Mouse (Mus musculus) limb, embryonic 10.5 days (tissue): ENCODE measurements around the gene Mroh2a. TPM values are rescaled to one million over a fixed set of nuclear protein-coding genes. Genes with fewer than 3 reads are reported as not detected.

ENCODE experiments used
- DNase-seq: peaks from one replicate; pipeline ENCODE4 v3.0.0-alpha.2; 2017; ENCODE audit warnings: low spot score
- H3K27ac ChIP-seq: fragments of 300-500 bp; sonication (generic); 2 replicates; pipeline ENCODE4 v1.5.1; 2016; ENCODE audit warnings: mild to moderate bottlenecking
- H3K27me3 ChIP-seq: fragments of 300-500 bp; sonication (generic); 2 replicates; pipeline ENCODE4 v1.6.1; 2016; ENCODE audit warnings: low read depth, mild to moderate bottlenecking; ENCODE audit not compliant: poor library complexity, severe bottlenecking
- H3K36me3 ChIP-seq: fragments of 300-500 bp; sonication (generic); 2 replicates; pipeline ENCODE4 v1.6.1; 2016; ENCODE audit warnings: mild to moderate bottlenecking, moderate library complexity
- H3K4me1 ChIP-seq: fragments of 300-500 bp; sonication (generic); 2 replicates; pipeline ENCODE4 v1.6.1; 2016
- H3K4me3 ChIP-seq: fragments of 300-500 bp; sonication (generic); 2 replicates; pipeline ENCODE4 v1.5.1; 2016; ENCODE audit warnings: mild to moderate bottlenecking, moderate library complexity
- H3K9me3 ChIP-seq: fragments of 300-500 bp; sonication (generic); replicated peaks from 2 replicates; pipeline ENCODE4 v1.6.1; 2016; ENCODE audit warnings: mild to moderate bottlenecking
- WGBS: fragments of 180-500 bp; shearing (Covaris S2); methylation state at CpG from one replicate; pipeline ENCODE4 v1.1.7; 2016; 5-methylcytosine and 5-hydroxymethylcytosine counted together
- polyA plus RNA-seq: library from polyadenylated mRNA; unstranded; fragments of >200 nt; fragmentation: Nextera tagmentation; extraction: Ambion mirVana; gene quantifications from 2 replicates; pipeline ENCODE4 v1.2.1, GENCODE M21; 2016

The Mroh2a gene
- 1.2 and 1.3 TPM in 2 replicates for polyA plus RNA-seq

DNA sequence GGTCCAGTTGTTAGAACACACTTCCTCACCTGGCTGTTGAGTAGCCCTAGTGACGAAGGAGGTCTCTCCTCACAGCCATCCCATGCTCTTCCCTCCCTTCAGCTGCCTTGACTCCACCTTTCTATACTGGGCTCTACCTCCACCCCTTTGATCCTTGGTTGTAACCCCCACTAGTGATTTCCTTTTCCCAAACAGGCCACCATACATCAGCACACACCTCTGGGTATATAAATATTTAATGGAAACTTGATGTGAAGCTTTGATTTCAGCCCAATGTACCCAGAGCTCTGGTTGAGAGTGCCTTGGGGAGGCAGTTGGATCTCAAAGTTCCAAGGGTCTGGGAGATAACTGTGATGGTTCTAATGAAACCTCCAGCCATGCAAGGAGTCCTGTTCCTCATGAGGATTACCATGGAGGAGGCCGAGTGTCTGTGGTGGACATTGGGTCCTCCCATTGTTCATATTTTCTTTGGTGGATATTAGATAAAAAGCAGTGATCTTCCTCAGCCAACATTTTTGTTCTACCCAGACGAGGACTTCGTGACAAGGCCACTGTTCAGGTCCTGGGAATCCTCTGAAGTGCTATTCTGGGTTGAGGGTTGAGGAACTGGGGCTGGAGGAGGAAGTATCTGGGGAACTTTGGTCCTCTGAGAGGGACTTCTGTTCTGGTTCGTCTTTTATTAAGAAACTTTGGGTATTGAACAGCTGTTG lies at the start of gene Mroh2a:
Mroh2a (plus strand) TSS at position 317 of the 710 bp plus-strand sequence.
- Histone ChIP-seq H3K9me3 (peaks cover 63% of the 10 kb centered on the region), H3K27ac (no peak within 1 kb of the TSS), H3K4me1 (no peaks in the 10 kb centered on the region), H3K4me3 (no peak within 1 kb of the TSS), H3K36me3 (no peaks in the 10 kb centered on the region), H3K27me3 (no peaks in the 10 kb centered on the region)
- 60% methylated on average over 5 of the region's 5 CpGs for WGBS
- peak; percentile 30 for DNase-seq

DNA sequence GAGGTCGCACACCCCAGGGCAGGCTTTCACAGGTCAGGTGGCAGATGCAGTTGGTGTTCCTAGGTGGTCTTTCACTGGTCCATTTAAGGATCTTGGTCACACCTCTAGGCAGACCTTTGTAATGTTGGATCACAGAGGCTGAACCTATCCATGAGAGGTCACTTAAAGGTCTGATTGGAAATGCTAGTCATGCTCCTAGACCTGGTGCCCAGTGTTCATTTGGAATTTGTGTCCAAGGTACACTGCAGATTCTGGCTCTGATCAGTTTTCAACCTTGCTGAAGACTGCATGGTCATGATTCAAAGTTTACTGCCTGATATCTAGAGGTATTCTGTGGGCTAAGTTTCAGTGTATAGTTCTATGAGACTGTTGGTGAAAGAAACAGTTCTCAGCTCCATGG lies 47.1 kb upstream of the Mroh2a start:
- peaks cover 9% of the 10 kb centered on the region for H3K9me3 ChIP-seq
- no peaks in the 10 kb centered on the region for H3K4me1 ChIP-seq
- no peak for DNase-seq
- no peaks in the 10 kb centered on the region for H3K36me3 ChIP-seq
- no peak overlapping the region for H3K4me3 ChIP-seq
- no peaks in the 10 kb centered on the region for H3K27me3 ChIP-seq
- no peak overlapping the region for H3K27ac ChIP-seq
- WGBS, result 89% methylated on average over 1 of the region's 1 CpGs

DNA sequence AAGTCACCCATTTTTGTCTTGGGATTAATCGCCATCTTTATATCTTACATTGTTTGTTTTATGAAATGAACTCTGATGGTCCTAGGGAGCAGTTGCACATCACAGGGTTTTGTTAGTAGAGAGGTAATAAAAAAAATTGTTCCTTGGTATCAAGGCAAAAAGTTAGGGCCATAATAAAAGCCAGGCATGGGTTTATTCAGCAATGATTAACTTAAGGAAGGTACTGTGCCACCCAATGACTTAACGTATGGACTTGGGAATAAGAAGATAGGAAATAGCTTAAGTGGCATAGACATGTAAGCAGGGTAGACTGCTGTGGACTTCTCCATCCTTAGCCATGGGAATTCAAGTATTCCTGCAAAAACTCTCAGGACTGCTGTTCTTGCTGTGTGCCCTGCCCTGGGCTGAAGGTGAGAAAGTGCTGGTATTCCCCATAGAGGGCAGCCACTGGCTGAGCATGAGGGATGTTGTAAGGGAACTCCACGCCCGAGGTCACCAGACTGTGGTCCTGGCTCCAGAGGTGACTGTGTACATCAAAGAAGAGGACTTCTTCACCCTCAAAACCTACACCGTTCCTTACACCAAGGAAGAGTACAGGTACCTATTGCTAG lies 40.4 kb upstream of the Mroh2a start:
- no peak for DNase-seq
- Histone ChIP-seq H3K36me3 (no peaks in the 10 kb centered on the region), H3K4me1 (no peaks in the 10 kb centered on the region), H3K9me3 (no peaks in the 10 kb centered on the region), H3K27me3 (no peaks in the 10 kb centered on the region), H3K27ac (no peak overlapping the region), H3K4me3 (no peak overlapping the region)
- 89% methylated on average over 5 of the region's 5 CpGs for WGBS

DNA sequence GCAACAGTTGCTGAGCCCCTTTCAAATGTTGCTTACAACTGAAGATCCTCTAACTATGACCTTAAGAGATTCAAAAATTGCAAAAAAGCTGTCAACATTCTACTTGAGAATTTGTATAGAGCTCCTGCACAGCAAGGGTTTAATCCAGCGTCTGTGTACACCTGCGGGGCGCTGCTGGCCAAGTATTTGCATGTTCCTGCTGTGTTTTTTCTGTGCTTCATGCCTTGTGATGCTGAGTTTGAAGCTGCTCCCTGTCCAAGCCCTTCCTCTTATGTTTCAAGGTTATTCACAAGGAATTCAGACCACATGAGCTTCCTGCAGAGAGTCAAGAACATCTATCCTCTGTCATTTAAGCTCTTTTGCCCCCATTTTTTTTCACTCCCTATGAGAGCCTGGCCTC lies 34.6 kb upstream of the Mroh2a start:
- WGBS, result 68% methylated on average over 3 of the region's 3 CpGs
- H3K36me3 ChIP-seq, result no peaks in the 10 kb centered on the region
- no peak for DNase-seq
- H3K4me1 ChIP-seq, result no peaks in the 10 kb centered on the region
- H3K27me3 ChIP-seq, result no peaks in the 10 kb centered on the region
- no peaks in the 10 kb centered on the region for H3K9me3 ChIP-seq
- H3K27ac ChIP-seq, result no peak overlapping the region
- no peak overlapping the region for H3K4me3 ChIP-seq

DNA sequence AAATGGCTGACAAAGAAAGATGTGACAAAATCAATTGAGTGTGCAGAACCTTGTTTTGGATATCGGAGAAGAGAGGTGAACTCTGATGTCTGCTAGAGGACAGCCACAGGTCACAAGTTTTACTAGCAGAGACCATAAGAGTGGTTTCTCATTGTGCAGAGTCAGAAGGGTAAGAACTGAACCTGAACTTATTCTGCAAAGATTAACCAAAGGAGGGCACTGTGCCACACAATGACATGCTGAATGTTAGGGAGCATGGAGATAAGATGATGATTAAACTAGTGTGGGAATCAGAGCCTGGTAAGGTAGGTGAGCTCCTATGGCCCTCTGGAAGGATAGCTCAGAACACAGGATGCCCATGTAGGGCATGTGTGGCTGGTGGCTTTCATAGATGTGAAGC lies 31.1 kb upstream of the Mroh2a start:
- Histone ChIP-seq H3K9me3 (no peaks in the 10 kb centered on the region), H3K4me3 (no peak overlapping the region), H3K27ac (no peak overlapping the region), H3K4me1 (no peaks in the 10 kb centered on the region), H3K27me3 (no peaks in the 10 kb centered on the region), H3K36me3 (no peaks in the 10 kb centered on the region)
- WGBS, result 90% methylated on average over 1 of the region's 1 CpGs
- no peak for DNase-seq

DNA sequence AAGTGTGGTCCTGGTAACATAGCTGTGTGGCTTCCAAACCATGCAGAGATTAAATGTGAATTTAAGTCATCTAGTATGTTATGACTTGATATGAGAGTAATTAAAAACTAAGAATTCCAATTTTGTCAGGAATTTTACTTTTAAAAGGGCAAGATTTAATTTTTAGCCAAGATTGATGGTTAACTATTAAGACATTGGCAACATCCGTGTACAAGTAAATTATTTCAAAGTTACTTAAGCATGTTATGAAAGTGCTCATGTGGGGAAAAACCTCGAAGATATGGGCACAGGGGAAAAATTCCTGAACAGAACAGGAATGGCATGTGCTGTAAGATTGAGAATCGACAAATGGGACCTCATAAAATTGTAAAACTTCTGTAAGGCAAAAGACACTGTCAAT lies 29.3 kb upstream of the Mroh2a start:
- Histone ChIP-seq H3K27me3 (no peaks in the 10 kb centered on the region), H3K9me3 (no peaks in the 10 kb centered on the region), H3K4me1 (no peaks in the 10 kb centered on the region), H3K27ac (no peak overlapping the region), H3K4me3 (no peak overlapping the region), H3K36me3 (no peaks in the 10 kb centered on the region)
- DNase-seq, result no peak
- 81% methylated on average over 3 of the region's 3 CpGs for WGBS

DNA sequence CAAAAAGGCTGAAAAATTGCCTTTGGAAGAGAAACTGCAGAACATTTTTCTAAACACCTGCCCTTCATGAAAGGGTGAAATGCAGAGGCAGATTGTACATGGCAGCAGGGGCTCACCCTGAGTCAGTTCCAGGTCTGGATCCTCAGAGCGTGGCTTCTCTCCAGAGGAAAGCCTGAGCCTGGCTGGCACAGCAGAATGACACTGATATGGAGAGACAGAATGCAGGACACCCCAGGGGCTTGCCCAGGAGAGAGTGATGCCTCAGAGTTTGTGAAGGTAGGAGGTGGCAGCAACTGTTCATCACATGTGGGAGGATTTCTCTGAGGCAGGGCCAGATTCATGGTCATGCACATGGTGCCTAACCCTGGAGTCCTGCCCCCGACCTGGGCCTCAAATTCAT lies 26.8 kb upstream of the Mroh2a start:
- H3K36me3 ChIP-seq, result no peaks in the 10 kb centered on the region
- H3K27ac ChIP-seq, result no peak overlapping the region
- WGBS, result 76% methylated on average over 2 of the region's 2 CpGs
- no peak overlapping the region for H3K4me3 ChIP-seq
- H3K4me1 ChIP-seq, result peaks cover under 1% of the 10 kb centered on the region; the same call in 1 of the 2 replicates
- no peaks in the 10 kb centered on the region; the same call in 1 of the 2 replicates for H3K9me3 ChIP-seq
- no peaks in the 10 kb centered on the region for H3K27me3 ChIP-seq
- DNase-seq, result no peak

DNA sequence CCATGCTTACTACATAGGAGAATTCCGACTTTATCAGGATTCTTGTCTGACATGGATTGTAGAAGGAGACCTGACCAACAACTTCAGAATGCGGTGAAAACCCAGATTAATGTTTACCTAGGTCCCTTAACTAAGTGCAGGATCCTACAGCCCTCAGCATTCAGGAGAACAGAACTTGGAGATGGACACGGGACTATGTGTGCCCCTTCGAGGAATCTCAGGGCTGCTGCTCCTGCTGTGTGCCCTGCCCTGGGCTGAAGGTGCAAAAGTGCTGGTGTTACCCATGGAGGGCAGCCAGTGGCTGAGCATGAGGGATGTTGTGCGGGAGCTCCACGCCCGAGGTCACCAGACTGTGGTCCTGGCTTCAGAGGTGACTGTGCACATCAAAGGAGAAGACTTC lies 26.3 kb upstream of the Mroh2a start, which contains the start of gene Ugt1a2:
Ugt1a2 (plus strand) TSS at position 146 of the 400 bp plus-strand sequence.
- H3K4me3 ChIP-seq, result no peak within 1 kb of the TSS
- H3K27me3 ChIP-seq, result no peaks in the 10 kb centered on the region
- H3K9me3 ChIP-seq, result no peaks in the 10 kb centered on the region; the same call in 1 of the 2 replicates
- no peak within 1 kb of the TSS for H3K27ac ChIP-seq
- H3K4me1 ChIP-seq, result peaks cover 5% of the 10 kb centered on the region
- H3K36me3 ChIP-seq, result no peaks in the 10 kb centered on the region
- 83% methylated on average over 7 of the region's 7 CpGs for WGBS
- no peak for DNase-seq

DNA sequence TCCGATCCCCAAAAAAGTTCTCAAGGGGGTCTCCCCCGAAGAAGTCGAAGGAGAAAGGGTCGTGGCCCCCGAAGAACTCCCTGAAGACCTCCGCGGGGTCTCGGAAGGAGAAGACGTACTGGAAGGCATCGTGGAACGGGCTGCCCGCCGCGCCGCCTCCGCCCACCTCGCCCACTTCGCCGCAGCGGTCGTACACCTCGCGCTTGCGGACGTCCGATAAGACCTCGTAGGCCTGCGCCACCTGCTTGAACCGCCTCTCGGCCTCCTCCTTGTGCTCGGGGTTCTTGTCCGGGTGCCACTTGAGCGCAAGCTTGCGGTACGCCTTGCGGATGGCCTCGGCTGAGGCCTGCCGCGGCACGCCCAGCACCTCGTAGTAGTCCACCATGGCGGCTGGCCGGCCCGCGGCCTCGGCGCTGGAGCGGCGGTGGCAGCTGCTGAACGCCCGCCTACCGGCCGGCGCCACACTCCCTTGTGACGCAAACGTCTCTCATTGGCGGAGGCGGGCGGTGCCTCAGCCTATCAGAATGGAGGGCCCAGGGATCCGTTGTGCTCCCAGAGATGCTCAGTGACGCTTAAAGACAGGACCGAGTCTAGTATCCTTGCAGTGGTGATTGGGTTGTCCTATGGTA lies 21.4 kb upstream of the Mroh2a start, which contains the start of gene Dnajb3:
Dnajb3 (minus strand) TSS at position 489 of the 629 bp plus-strand sequence.
- peak; percentile 88 for DNase-seq
- H3K36me3 ChIP-seq, result no peaks in the 10 kb centered on the region
- H3K27me3 ChIP-seq, result 0 out of 2 replicates have a peak, but pooled peaks cover 7% of the 10 kb centered on the region
- H3K9me3 ChIP-seq, result peaks cover 2% of the 10 kb centered on the region; the same call in 1 of the 2 replicates
- peaks cover 7% of the 10 kb centered on the region for H3K4me1 ChIP-seq
- 7% methylated on average over 62 of the region's 62 CpGs for WGBS
- H3K4me3 ChIP-seq, result peak within 1 kb of the TSS; percentile 63
- H3K27ac ChIP-seq, result peak within 1 kb of the TSS; percentile 92

DNA sequence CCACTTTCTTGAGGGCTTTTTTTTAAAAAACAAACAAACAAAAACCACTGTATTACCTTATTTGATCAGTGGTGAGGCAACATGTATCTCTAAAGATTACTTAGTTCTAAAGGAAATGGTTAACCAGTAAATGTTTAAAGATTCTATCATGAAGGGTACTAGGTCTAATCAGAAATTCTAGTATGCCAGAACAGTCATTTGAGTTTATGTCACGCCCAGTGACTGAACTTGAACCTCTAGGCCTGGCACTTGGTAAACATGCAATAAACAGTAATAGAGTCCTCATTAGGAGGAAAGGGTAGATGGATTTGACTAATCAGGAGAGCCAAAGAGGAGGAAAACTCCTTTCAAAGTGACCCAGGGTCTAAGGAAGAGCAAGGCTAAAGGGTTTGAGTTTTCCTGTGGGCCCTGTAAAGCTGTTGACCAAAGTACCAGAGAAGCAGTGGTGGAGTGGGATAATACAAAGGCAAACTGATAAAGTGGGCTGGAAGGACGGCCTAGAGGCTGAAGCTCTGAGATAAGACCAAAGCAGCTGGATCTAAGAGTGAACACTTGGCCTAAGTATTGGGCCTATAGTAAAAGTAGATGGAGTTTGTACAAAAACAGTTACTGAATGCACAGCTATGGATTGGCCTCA lies 19.8 kb upstream of the Mroh2a start:
- Histone ChIP-seq H3K27ac (no peak overlapping the region), H3K4me3 (no peak overlapping the region), H3K36me3 (no peaks in the 10 kb centered on the region), H3K4me1 (peaks cover 7% of the 10 kb centered on the region), H3K9me3 (peaks cover 9% of the 10 kb centered on the region), H3K27me3 (0 out of 2 replicates have a peak, but pooled peaks cover 7% of the 10 kb centered on the region)
- no peak for DNase-seq
- WGBS, result 83% methylated on average over 2 of the region's 2 CpGs

DNA sequence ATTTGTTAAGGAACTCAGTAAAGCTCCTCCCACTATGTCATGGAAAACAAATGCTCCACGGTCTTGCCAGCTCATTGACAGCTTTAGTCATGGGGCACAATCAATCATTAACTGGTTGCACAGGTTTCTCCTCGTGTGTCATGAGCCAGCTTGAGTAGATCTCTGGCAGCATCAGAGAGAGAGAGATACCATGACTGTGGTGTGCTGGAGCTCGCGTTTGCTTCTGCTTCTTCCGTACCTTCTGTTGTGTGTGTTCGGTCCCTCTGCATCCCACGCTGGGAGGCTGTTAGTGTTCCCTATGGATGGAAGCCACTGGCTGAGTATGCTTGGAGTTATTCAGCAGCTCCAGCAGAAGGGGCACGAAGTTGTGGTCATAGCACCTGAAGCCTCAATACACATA lies 15.0 kb upstream of the Mroh2a start, which contains the start of gene Ugt1a1:
Ugt1a1 (plus strand) TSS at position 148 of the 400 bp plus-strand sequence.
- no peak within 1 kb of the TSS for H3K4me3 ChIP-seq
- H3K4me1 ChIP-seq, result no peaks in the 10 kb centered on the region
- DNase-seq, result peak; percentile 41
- peaks cover 52% of the 10 kb centered on the region for H3K9me3 ChIP-seq
- WGBS, result 71% methylated on average over 8 of the region's 8 CpGs
- no peaks in the 10 kb centered on the region for H3K36me3 ChIP-seq
- no peak within 1 kb of the TSS for H3K27ac ChIP-seq
- H3K27me3 ChIP-seq, result 0 out of 2 replicates have a peak, but pooled peaks cover 6% of the 10 kb centered on the region

DNA sequence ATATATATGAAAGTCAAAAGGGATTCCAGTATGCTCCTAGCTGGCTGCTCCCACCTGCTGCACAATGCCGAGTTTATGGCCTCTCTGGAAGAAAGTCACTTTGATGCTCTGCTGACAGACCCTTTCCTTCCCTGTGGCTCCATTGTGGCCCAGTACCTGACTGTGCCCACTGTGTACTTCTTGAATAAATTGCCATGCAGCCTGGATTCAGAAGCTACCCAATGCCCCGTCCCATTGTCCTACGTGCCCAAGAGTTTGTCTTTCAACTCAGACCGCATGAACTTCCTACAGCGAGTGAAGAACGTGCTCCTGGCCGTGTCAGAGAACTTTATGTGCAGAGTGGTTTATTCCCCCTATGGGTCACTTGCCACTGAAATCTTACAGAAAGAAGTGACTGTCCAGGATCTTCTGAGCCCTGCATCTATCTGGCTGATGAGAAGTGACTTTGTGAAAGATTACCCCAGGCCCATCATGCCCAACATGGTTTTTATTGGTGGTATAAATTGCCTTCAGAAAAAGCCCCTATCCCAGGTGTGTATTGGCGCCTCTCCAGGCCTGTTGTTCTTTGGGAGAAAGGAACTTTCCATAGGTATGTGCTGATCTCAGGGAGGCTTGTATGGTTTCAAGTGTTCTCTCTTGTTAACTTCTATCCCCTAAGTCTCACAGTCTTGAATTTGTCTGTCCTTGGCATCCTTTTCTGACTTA lies 14.3 kb upstream of the Mroh2a start:
- Histone ChIP-seq H3K9me3 (peaks cover 58% of the 10 kb centered on the region), H3K4me3 (no peak overlapping the region), H3K36me3 (no peaks in the 10 kb centered on the region), H3K27me3 (no peaks in the 10 kb centered on the region), H3K27ac (no peak overlapping the region), H3K4me1 (no peaks in the 10 kb centered on the region)
- 64% methylated on average over 8 of the region's 8 CpGs for WGBS
- peak; percentile 44 for DNase-seq
